Mouse (Mus musculus) v-Abl transformed pro-B cells (cell line): ENCODE results near the gene Olfr1341.

Experiments used
- in situ Hi-C, 2 experiments: fragments of 400-800 bp; cut with MboI; formaldehyde crosslinking; loops; one replicate each; pipeline ENCODE4 v1.15.1; 2025; ENCODE audit not compliant: unreplicated experiment in 2 of 2

The Olfr1341 gene

DNA sequence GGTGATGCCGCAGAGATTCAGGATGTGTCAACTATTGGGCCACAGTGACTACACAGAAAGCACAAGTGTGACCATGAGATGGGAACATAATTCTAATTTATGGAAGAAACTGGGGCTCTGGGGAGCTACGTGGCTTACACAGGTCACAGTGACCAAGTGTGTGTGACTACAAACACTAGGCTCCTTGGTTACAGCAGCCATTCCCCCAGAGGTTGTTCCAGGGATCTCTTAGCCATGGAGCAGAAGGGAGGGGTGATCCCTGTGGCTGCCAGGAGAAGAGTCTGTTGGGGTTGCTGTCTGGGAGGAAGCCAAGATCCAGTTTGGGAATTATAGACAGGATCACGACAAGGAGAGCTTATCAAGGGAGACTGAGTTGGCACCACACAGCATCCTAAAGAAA is at the start of gene Olfr1341:
Gene Olfr1341, plus strand, starts transcription at position 301 of the 400 bp plus-strand sequence.
- in situ Hi-C loops, result no loop called here

DNA sequence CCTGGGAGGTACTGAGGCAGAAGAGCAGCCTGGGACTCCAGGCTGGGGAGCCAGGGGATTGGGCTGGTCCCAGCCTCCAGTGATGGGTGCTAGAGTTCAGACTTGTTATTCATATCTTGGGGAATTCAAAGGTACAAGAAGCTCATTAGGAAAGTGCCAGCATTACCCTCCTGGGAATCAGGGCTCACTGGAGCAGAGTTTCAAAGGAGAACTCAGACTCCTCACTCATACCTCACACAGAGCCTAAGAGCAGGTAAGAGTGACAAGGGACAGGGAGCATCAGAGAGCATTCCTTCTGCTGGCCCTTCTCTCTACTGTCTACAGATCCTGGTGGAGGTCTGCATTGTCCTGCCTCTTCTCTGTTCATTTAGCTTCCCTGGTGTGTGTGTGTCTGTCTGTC is 44.7 kb upstream of the Olfr1341 start, which contains the start of gene Olfr62:
Gene Olfr62, plus strand, starts transcription at position 301 of the 400 bp plus-strand sequence.
- in situ Hi-C loops, result no loop called here

DNA sequence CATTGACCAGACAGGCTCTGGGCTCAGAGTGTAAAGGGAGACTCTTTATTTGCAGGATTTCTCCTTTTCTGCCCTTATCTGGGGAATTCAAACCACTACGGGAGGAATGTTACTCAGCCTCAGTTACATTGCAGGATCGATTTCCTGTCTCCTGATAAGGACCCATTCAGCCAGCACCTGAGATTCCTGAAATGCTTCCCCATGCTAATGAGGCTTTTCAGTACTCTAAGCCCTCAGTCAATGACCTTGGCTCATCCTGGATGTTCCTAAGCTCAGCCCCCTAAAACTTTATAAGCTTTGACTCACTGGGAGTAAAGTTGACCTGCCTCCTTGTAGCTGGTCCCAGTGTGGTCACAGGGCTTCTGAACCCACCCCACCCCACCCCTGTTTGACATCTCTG is 16.2 kb upstream of the Olfr1341 start:
- in situ Hi-C loops, result no loop called here

DNA sequence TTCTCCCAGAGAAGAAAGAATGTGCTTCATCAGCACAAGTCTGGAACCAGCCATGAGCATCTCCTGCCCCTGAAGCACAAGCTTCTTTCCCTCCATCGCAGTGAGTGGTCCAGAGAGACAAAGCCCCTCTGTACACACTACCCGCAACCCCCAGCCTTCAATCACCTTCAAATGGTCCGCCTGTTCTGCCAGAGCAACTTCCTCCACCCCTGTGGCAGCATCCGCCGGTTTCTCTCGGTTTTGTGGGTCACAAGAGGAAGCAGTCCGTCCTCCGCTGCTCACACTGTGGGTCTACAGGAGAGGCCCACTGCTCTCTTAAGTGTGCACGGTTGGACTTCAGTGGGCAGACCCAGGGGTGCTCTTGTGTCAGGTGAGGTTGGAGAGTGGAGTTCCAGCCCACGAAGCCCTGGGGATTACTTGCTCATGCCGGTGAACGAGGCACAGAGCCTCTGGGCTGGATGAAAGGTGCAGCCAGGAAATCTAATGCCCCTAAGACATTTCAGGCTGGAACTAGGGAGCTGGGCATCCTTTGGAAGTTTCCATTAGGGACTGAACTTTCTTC is 10.8 kb upstream of the Olfr1341 start, which contains the start of gene Olfr1342:
Gene Olfr1342, minus strand, starts transcription at position 345 of the 562 bp plus-strand sequence.
- in situ Hi-C loops, result no loop called here

DNA sequence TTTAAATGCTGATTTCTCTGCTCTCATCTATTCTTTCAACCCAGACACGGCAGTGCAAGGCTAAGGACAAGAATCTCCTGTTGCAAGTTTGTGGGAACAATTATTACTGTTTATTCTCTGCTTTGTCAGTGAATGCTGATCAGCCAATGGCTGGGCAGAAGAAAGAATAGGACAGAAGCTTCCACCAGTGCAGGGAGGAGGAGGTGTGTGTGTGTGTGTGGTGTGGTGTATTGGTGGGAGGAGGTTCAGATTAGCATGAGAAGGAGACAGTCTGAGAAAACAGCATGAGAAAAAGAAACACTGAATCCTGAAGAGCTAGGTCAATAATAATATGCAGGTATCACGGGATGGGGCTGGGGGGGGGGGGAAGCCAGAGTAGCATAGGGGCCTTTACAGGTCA is 9.5 kb upstream of the Olfr1341 start:
- in situ Hi-C loops, result no loop called here

DNA sequence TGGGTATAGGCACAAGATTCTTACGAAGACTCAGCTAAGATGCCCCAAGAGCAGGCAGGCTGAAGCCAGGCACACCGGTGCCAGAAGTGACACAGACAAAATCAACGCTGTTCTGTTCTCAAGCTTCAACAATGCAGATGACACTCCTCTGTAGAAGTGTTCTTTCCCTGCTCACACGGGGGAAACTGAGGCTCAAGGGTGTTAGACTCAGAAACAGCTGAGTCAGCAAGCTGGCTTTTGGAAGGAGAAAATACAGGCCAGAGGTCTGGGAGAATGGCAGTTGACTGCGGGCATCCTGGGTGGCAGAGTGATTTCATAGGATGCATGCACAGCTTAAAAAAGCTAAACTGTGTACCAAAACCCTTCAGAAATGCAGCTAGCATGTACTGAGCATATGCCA is 4.8 kb downstream of the Olfr1341 start:
- in situ Hi-C loops, result no loop called here

DNA sequence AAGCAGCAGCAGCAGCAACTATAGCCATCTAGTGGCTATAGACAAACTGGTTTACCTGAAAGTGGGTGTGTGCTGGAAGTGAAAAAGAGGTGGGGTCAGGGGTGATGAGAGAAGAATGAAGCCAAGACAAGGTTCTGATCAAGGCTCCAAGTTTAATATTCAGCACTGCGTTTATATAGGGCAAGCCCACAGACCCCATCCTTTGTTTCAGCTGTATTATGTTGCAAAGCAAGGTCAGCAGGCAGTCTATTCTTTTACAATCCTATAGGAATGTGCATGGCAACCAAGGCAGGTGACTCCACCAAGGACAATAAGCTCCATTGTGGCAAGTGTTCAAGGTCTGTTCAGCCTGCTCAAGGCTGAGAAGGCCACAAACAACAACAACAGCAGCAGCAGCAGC is 8.3 kb downstream of the Olfr1341 start:
- in situ Hi-C loops, result no loop called here

DNA sequence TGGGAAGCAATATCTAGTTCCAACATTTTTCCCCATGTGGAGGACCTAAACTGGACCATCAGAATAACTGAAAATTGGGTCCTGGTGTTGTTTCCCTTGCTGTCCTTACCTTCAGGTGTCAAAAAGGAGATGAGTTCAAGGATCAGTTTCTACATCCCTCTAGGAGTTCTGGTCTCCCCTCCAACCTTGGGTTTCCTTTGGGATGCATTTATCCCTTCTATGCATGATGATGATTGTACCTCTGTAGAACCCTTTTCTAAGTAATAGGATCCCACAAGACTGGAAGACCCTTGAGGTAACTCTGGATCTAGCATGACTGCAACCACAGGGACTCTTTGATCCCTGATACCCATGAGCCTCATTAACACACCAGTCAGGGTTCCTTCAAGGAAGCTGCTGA is 16.5 kb downstream of the Olfr1341 start, which contains the start of gene Olfr1340:
Gene Olfr1340, plus strand, starts transcription at position 301 of the 400 bp plus-strand sequence.
- in situ Hi-C loops, result no loop called here

DNA sequence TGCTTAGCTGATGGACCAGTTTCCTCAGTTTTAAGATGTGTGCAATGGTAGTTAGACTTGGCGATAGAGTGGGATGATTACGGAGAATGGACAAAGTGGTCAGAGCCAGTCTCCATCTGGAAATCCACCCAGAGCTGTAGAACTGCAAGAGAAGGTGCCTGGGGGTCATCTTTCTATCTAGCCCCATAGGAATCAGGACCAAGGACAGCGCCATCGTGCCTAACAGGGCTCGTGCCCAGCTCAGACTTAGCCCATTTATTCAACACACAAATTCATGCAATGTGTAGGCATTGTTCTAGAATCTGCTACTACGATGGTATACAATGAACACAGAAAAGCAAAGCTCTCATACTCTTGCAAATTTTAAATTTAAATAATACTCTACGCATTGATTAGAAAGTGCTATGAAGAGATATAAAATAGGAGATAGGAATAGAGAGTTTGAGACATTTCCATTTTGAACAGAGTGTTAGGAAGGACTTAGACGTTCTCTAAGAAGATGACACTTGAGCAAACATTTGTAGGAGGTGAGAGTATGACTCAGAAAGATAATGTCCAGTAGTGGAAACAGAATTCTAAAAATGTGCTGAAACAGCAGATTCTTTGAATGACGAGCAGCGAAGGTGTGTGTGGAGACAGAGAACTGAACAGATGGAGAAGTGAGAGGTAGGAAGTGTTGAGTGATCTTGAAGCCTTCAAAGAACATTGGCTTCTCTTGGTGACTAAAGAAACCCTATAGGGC is 18.6 kb downstream of the Olfr1341 start:
- in situ Hi-C loops, result no loop called here

DNA sequence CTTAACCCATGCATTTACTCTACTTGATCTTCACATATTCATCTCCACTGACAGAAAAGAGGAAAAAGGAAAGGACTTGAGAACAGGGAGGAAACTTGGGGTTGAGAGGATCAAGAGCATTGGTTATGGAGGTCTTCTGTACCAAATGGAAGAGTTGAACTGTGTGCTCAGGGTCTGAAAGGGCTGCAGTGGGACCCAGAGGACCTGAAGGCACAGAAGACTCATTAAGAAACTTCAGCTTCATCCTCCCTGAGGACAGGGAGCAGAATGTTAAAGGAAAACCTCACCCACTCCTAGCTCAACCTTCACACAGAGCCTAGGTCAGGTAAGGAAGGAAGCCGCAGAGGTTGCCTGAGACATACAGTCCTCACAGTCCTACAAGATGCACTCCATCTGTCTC is 28.6 kb downstream of the Olfr1341 start, which contains the start of gene Olfr1339:
Gene Olfr1339, plus strand, starts transcription at position 301 of the 400 bp plus-strand sequence.
- in situ Hi-C loops, result no loop called here

DNA sequence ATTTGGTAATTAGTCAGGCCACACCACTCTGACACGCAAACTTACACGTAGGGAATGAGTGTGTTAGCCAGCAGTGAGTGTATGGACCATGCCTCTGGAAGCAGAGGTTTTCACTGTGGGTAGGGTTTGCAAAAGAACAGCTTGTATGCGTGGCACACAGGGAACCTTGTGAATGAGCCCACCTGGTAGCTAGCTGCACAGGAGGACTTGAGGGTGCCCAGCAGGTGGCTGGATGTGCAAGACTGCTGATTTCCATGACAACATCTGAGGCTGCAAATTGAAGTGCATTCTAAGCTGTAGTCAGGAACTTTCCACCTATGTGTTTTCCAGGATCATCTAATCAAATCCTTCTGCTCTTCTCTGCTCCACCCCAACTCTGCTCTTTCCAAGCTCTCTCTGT is 36.3 kb downstream of the Olfr1341 start:
- in situ Hi-C loops, result no loop called here

DNA sequence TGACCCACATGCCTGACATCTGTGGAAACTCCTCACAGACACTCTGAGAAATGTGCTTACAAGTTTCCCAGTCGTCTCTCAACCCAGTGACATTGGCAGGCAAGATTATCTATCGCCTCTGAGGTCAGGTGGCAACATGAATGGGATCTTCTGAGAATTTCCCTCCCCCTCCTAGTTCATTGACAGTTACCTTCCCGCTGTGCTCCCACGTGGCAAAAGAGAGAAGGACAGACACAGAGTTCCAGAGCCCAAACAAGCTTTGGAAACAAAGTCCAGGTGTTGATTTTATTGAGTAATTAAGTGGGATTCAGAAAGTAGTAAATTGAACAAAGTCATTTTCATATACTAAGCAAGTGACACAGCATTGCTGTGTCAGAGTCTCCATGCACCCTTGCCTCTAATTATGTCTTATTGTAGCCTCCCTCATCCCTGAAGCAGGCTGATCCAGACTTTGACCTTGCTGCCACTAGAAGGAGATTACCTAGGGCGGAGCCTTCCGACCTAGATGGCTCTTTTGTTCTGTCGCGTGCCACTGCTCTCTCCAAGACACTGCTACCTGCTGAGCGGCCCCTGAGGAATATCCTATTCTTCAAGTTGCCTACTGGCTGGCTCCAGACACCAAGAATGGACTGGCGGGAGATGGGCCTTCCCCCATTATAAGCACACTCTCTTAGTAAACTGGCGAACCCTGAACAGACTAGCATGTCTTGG is 37.8 kb downstream of the Olfr1341 start:
- in situ Hi-C loops, result no loop called here

DNA sequence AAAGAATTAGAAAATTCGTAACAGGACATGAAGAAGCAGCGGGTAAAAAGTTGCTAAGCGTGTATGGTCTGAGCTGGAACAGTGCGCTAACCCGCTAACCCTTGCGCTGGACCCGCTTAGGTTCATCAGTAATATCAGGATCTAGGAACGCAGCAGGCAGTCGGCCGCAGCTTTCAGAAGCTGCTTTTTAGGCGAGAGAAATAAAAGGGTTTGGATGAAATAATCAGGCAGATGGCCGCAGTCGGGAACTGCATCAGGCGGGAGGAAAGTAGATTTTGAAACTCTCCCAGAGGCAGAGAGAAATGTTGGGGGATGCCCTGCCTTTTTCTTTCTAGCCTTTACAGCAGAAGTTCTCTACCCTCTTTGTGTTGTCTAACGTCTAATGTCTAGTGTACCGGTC is 38.6 kb downstream of the Olfr1341 start:
- in situ Hi-C loops, result no loop called here

DNA sequence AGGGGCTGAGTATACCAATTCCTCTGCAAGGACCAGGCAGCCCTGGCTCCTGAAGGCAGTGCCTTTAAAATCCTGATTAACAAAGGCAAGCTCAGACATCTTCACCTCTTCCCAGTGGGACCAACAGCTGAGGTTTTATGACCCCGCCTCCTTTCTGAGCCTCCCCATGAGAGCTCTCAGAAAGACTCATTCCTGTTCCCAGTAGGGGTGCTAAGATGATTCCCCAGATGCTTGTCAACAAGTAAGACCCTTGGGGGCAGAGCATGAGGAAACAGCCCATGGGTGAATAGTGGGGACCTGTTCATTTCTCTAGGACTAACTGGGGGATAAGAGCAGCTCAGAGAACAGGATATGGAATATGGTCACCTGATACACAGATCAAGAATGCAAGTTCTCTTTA is 55.3 kb downstream of the Olfr1341 start, which contains the start of gene Olfr1338:
Gene Olfr1338, minus strand, starts transcription at position 101 of the 400 bp plus-strand sequence.
- in situ Hi-C loops, result no loop called here
